Mouse (Mus musculus) hindlimb bud, embryonic 11.5 days (tissue): ENCODE data around the gene 1700049E17Rik1.
"Not testable (repeated sequence)": the region's sequence is repeated elsewhere in the genome, so short reads cannot be mapped to it uniquely, and the experiment has no call there.

Experiments used
- DNase-seq: peaks from one replicate; pipeline ENCODE4 v3.0.0-alpha.2; 2012; ENCODE audit warnings: low read depth, low spot score; ENCODE audit errors: extremely low spot score

1700049E17Rik1 gene

DNA sequence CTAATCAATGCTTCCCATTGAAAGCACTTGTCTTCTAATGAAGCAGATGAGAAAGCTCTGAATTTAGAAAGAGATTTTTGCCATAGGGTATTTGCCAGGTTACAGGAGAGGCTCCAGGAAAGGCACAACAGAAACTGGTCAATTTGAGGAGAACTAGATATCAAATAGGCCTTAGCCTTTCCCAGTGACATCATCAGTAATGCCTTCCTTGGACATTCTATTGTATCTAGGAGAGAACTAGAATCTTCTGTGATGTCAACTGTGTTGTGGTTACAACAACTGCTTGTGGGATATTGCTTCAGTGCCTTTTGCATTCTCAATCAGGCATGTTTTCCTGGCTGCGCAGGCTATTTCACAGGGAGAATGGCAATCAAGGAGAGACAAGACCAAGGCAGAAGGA lies at the start of gene 1700049E17Rik1:
Gene 1700049E17Rik1, plus strand, starts transcription at position 301 of the 400 bp plus-strand sequence.
- not testable (repeated sequence) for DNase-seq

DNA sequence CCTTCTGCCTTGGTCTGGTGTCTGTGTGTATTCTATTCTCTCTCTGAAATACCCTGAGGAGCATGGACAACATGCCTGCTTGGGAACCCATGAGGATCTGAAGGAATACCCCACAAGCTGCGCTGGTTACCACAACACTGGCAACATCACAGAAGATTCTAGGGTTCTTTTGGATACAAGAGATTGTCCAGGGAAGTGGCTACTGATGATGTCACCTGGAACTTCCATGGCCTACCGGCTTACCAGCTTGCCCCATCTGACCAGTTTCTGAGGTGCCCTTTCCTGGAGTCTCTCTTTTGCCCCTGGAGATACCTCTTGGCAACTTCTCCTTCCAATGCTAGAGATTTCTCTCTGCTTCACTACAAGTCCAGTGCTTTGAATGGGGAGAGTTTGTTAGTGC lies 17.6 kb upstream of the 1700049E17Rik1 start, which contains the start of gene Gm7980:
Gene Gm7980, minus strand, starts transcription at position 101 of the 400 bp plus-strand sequence.
- not testable (repeated sequence) for DNase-seq

DNA sequence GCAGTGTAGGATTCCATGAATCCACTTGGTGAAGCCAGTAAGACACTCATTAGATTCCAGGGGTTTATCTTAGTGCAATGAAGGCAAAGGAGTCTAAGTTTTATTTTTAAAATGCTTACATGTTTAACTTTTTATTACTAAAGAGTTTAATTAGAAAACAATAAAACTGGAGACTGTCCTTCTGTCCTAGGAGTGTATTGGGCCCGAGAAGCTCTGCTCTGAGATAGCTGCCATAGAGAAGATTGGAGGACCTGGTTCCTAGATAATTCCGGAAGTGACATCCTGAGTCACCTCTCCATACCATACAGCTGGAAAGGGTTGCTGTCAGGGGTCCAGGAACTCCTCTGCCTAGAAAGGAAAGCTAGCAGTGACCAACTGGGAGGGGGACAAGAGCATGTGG lies 18.9 kb downstream of the 1700049E17Rik1 start, which contains the start of gene 1700024B05Rik:
Gene 1700024B05Rik, plus strand, starts transcription at position 301 of the 400 bp plus-strand sequence.
- DNase-seq, result not testable (repeated sequence)

DNA sequence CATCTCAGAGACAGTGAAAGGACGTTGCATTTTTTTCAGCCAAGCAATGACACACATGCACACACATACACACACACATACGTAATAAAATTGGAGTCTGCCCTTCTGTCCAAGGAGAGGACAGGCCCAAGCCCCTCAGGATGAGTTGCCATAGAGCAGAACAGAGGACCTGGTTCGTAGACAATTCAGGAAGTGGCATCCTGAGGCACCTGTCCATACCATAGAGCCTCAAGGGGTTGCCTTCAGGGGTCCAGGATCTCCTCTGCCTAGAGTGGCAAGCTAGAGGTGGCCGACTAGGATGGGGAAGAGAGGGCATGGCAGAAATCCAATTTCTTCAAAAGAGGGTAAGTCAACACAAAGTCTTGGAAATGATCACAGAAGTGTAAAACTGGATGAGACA lies 39.3 kb downstream of the 1700049E17Rik1 start:
- DNase-seq, result not testable (repeated sequence)

DNA sequence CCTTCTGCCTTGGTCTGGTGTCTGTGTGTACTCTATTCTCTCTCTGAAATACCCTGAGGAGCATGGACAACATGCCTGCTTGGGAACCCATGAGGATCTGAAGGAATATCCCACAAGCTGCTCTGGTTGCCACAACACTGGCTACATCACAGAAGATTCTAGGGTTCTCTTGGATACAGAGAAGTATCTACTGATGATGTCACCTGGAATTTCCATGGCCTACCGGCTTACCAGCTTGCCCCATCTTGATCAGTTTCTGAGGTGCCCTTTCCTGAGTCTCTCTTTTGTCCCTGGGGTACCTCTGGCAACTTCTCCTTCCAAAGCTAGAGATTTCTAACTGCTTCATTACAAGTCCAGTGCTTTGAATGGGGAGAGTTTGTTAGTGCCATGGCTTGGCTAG lies 43.1 kb downstream of the 1700049E17Rik1 start, which contains the start of gene Gm6401:
Gene Gm6401, minus strand, starts transcription at position 101 of the 400 bp plus-strand sequence.
- DNase-seq, result not testable (repeated sequence)

DNA sequence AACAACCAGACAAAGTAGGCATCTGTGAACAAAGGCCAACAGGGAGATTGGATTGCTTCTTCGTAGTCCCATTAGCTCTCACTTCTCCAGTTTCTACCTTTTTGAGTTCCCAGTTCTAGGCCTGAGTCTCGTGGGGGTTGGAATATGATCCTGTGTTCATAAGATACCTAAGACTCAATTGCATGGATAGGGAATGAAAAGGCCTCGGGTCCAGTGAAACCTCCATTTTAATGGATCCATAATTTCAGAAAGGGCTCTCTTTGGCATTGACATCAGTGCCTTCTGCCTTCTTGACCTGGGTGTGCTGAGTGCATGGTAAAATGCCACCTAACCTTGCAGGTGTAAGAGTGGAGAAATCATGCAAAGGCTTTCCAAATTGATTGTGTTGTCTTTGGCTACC lies 43.8 kb downstream of the 1700049E17Rik1 start:
- not testable (repeated sequence) for DNase-seq
